ENCODE assay signal across 26 mouse cellular contexts in genomic region chr2:158367654-158368053, GRCm38 (mm10). TPM values are rescaled to one million over a fixed set of nuclear protein-coding genes. Genes with fewer than 3 reads are reported as not detected.
DNase-seq lines count a peak whose midpoint lies in the region; ATAC-seq and TF ChIP-seq lines count a peak whose summit lies in the region.
"Had no signal": no experiment of that assay in that cellular context is flagged by ENCODE, and none has a peak within 500 bp of the region (broad histone marks: within the 10 kb centered on the region; RNA-seq: fewer than 3 reads in every experiment).

No protein-coding gene starts in this region.

- H3K4me2 ChIP-seq in forebrain, embryonic 11.5 days (ENCODE audit: low read depth, low read length, severe bottlenecking): no peak overlapping the region
- no peak overlapping the region for H3K4me2 ChIP-seq in forebrain, postnatal 0 days (ENCODE audit: low read depth)
- H3K4me2 ChIP-seq: embryonic facial prominence, embryonic 13.5 days; embryonic facial prominence, embryonic 15.5 days; forebrain, embryonic 13.5 days; forebrain, embryonic 15.5 days had no signal

- no peaks in the 10 kb centered on the region for H3K79me2 ChIP-seq in MEL (ENCODE audit: control insufficient read depth, insufficient read depth, low read length, poor library complexity)

- H3K4me3 ChIP-seq in forebrain, embryonic 11.5 days (ENCODE audit: low read depth, low read length): no peak overlapping the region
- H3K4me3 ChIP-seq in forebrain, postnatal 0 days (ENCODE audit: low read depth, low read length): no peak overlapping the region
- H3K4me3 ChIP-seq in MEL (ENCODE audit: control insufficient read depth in 1 of 2, insufficient read depth in 1 of 2, low read depth in 2 of 2, low read length in 2 of 2): no peak overlapping the region
- H3K4me3 ChIP-seq: embryonic facial prominence, embryonic 13.5 days; embryonic facial prominence, embryonic 15.5 days; erythroblast, embryonic 14.5 days; forebrain, embryonic 10.5 days; forebrain, embryonic 13.5 days; forebrain, embryonic 15.5 days had no signal

- no peak for TF ChIP-seq RAD21 in MEL (IDR thresholded peaks at IDR 0.05; ENCODE audit: low read depth, low read length)

- no peaks in the 10 kb centered on the region for H3K9me3 ChIP-seq in forebrain, embryonic 11.5 days (ENCODE audit: control insufficient read depth, low read length)
- H3K9me3 ChIP-seq in forebrain, postnatal 0 days (ENCODE audit: low read length): no peaks in the 10 kb centered on the region
- H3K9me3 ChIP-seq in MEL (replicated peaks; ENCODE audit: insufficient read depth, low read length): no peaks in the 10 kb centered on the region
- H3K9me3 ChIP-seq: embryonic facial prominence, embryonic 13.5 days; embryonic facial prominence, embryonic 15.5 days; forebrain, embryonic 10.5 days; forebrain, embryonic 13.5 days; forebrain, embryonic 15.5 days; G1E had no signal

- no peaks in the 10 kb centered on the region for H3K36me3 ChIP-seq in forebrain, embryonic 11.5 days (ENCODE audit: control insufficient read depth, insufficient read depth, low read length)
- no peaks in the 10 kb centered on the region for H3K36me3 ChIP-seq in forebrain, postnatal 0 days (ENCODE audit: insufficient read depth)
- peaks cover 0 to under 1% of the 10 kb centered on the region in 2 experiments; a peak in 2 of 4 replicates for H3K36me3 ChIP-seq in MEL (ENCODE audit: control insufficient read depth in 1 of 2, insufficient read depth in 2 of 2, low read length in 2 of 2)
- H3K36me3 ChIP-seq: embryonic facial prominence, embryonic 13.5 days; embryonic facial prominence, embryonic 15.5 days; forebrain, embryonic 10.5 days; forebrain, embryonic 15.5 days; G1E had no signal

- WGBS in forebrain, embryonic 11.5 days: 94% methylated on average over 5 of the region's 5 CpGs
- WGBS in forebrain, postnatal 0 days: 89% methylated on average over 5 of the region's 5 CpGs

- TF ChIP-seq CTCF in forebrain, postnatal 0 days (IDR thresholded peaks at IDR 0.05; ENCODE audit: low read depth): no peak
- no peak for TF ChIP-seq CTCF in MEL (IDR thresholded peaks at IDR 0.05 in 2 of 3, conservative IDR thresholded peaks at IDR 0.05 in 1 of 3; ENCODE audit: control insufficient read depth in 1 of 3, insufficient read depth in 1 of 3, low read depth in 2 of 3, low read length in 3 of 3, poor library complexity in 1 of 3, severe bottlenecking in 1 of 3)

- H3K27me3 ChIP-seq in forebrain, embryonic 11.5 days (ENCODE audit: control insufficient read depth, insufficient read depth, low read length): no peaks in the 10 kb centered on the region
- H3K27me3 ChIP-seq in forebrain, postnatal 0 days (ENCODE audit: insufficient read depth, low read length): no peaks in the 10 kb centered on the region
- H3K27me3 ChIP-seq in MEL (ENCODE audit: control insufficient read depth in 1 of 2, insufficient read depth in 2 of 2, low read length in 2 of 2): no peaks in the 10 kb centered on the region
- H3K27me3 ChIP-seq: CH12.LX; embryonic facial prominence, embryonic 13.5 days; embryonic facial prominence, embryonic 15.5 days; forebrain, embryonic 13.5 days; forebrain, embryonic 15.5 days had no signal

- no peaks in the 10 kb centered on the region for H3K4me1 ChIP-seq in forebrain, embryonic 11.5 days (replicated peaks; ENCODE audit: control insufficient read depth, insufficient read depth, low read length)
- H3K4me1 ChIP-seq in forebrain, postnatal 0 days (ENCODE audit: insufficient read depth): no peaks in the 10 kb centered on the region
- peaks cover 2 to 6% of the 10 kb centered on the region in 2 experiments; a peak in 2 of 4 replicates for H3K4me1 ChIP-seq in MEL (ENCODE audit: control insufficient read depth in 1 of 2, insufficient read depth in 2 of 2, low read length in 2 of 2)
- H3K4me1 ChIP-seq: embryonic facial prominence, embryonic 13.5 days; forebrain, embryonic 13.5 days; forebrain, embryonic 15.5 days had no signal

- H3K9ac ChIP-seq in forebrain, embryonic 11.5 days (ENCODE audit: low read length): no peak overlapping the region
- no peak overlapping the region for H3K9ac ChIP-seq in forebrain, postnatal 0 days
- no peak overlapping the region for H3K9ac ChIP-seq in MEL (ENCODE audit: control insufficient read depth, low read depth, low read length, poor library complexity, severe bottlenecking)
- H3K9ac ChIP-seq: embryonic facial prominence, embryonic 13.5 days; embryonic facial prominence, embryonic 15.5 days; forebrain, embryonic 13.5 days; forebrain, embryonic 15.5 days had no signal

- peak; percentile 39 for DNase-seq in forebrain, embryonic 11.5 days (ENCODE audit: low spot score)
- DNase-seq in forebrain, postnatal 0 days: no peak
- DNase-seq in MEL (ENCODE audit: low read depth, low spot score): peak; percentile 37
- no peak for DNase-seq in spleen, postnatal 10 days (ENCODE audit: low spot score in 2 of 2)
- DNase-seq: adrenal gland, adult 2 months; adrenal gland, postnatal 10 days; adrenal gland, postnatal 25 days; B cell, adult 2 months; cerebellum, adult 11 months; cerebellum, adult 18-20 months; cerebellum, adult 8-10 months; cerebellum, adult 9-11 months; cerebellum, postnatal 14 days; cerebellum, postnatal 36 days; embryo, embryonic 11 days had no signal

- no peak overlapping the region for H3K27ac ChIP-seq in forebrain, embryonic 11.5 days (ENCODE audit: low read depth, low read length)
- H3K27ac ChIP-seq in forebrain, postnatal 0 days (ENCODE audit: low read depth, low read length): no peak overlapping the region
- no peak overlapping the region for H3K27ac ChIP-seq in MEL (ENCODE audit: control insufficient read depth, low read depth, low read length)
- H3K27ac ChIP-seq: embryonic facial prominence, embryonic 13.5 days; embryonic facial prominence, embryonic 15.5 days; forebrain, embryonic 10.5 days; forebrain, embryonic 13.5 days; forebrain, embryonic 15.5 days had no signal

- no peak for ATAC-seq in forebrain, embryonic 11.5 days (replicated peaks; ENCODE audit: low FRiP score)
- no peak for ATAC-seq in forebrain, postnatal 0 days
- peak; percentile 66 for ATAC-seq in megakaryocyte-erythroid progenitor cell, adult 5-6 weeks (replicated peaks; ENCODE audit: low FRiP score, low TSS enrichment, poor library complexity, severe bottlenecking)
- ATAC-seq: CD4-positive, CD25-positive, alpha-beta regulatory T cell, adult 4 months; forebrain, embryonic 13.5 days; forebrain, embryonic 15.5 days had no signal

- peak in 1 of 2 experiments; percentile 14; a peak in 1 of 4 replicates for TF ChIP-seq EP300 in MEL (IDR thresholded peaks at IDR 0.05; ENCODE audit: low read depth in 1 of 2, low read length in 2 of 2)

- no peak for TF ChIP-seq POLR2A in MEL (IDR thresholded peaks at IDR 0.05; ENCODE audit: control insufficient read depth in 1 of 2, insufficient read depth in 1 of 2, low read depth in 1 of 2, low read length in 2 of 2, poor library complexity in 1 of 2)

TF ChIP-seq in MEL, 35 proteins besides CTCF, POLR2A, EP300 and RAD21:
- peak; percentile 33; the same call in 1 of the 2 replicates for TF ChIP-seq GATA1 (IDR thresholded peaks at IDR 0.05; ENCODE audit: low read depth, low read length)
- TF ChIP-seq NRF1 (IDR thresholded peaks at IDR 0.05; ENCODE audit: insufficient read depth, low read depth, low read length, poor library complexity, severe bottlenecking): no peak

RNA-seq across cellular contexts. Expression of gene Snhg11, which starts 7.8 kb away (rescaled TPM):
- polyA plus RNA-seq in forebrain, embryonic 11.5 days (2014; fragmentation: Nextera tagmentation; extraction: Ambion mirVana): 20.2 and 23.8 TPM in 2 replicates
- total RNA-seq in forebrain, postnatal 0 days (2014; rRNA removed): 68.4 and 142 TPM in 2 replicates
- 39.8 and 179 TPM in 2 replicates for polyA plus RNA-seq in forebrain, postnatal 0 days (2015; fragmentation: Nextera tagmentation; extraction: Ambion mirVana)
- not detected in 2 replicates for total RNA-seq in MEL (2012; rRNA removed)
- under 1 TPM in 1 of 2 experiments, not detected in 1; 0.06 TPM for polyA plus RNA-seq in MEL (2012; ENCODE audit: insufficient read depth in 1 of 2, insufficient read length in 2 of 2, low read depth in 1 of 2, low replicate concordance in 2 of 2, missing spikeins in 1 of 2)
- not detected in 2 replicates for total RNA-seq in megakaryocyte-erythroid progenitor cell, adult 5-6 weeks (2014; fragmentation: Nextera tagmentation)
- not detected in 2 replicates for total RNA-seq in megakaryocyte-erythroid progenitor cell, adult 5-6 weeks (2017)
- total RNA-seq: common myeloid progenitor, adult 5-6 weeks had no signal
- polyA plus RNA-seq: erythroblast, embryonic 14.5 days; G1E had no signal

RNA-seq across cellular contexts. Expression of gene Ralgapb, which starts 42.0 kb away (rescaled TPM):
- polyA plus RNA-seq in forebrain, embryonic 11.5 days (2014; fragmentation: Nextera tagmentation; extraction: Ambion mirVana): 23.2 and 25.1 TPM in 2 replicates
- 45.2 and 55.5 TPM in 2 replicates for total RNA-seq in forebrain, postnatal 0 days (2014; rRNA removed)
- polyA plus RNA-seq in forebrain, postnatal 0 days (2015; fragmentation: Nextera tagmentation; extraction: Ambion mirVana): 10.5 and 16.6 TPM in 2 replicates
- 15.0 and 15.6 TPM in 2 replicates for total RNA-seq in MEL (2012; rRNA removed)
- polyA plus RNA-seq in MEL (2012; ENCODE audit: insufficient read depth in 1 of 2, insufficient read length in 2 of 2, low read depth in 1 of 2, low replicate concordance in 2 of 2, missing spikeins in 1 of 2): 100 to 1,000 TPM in 1 of 2 experiments, 10 to 100 TPM in 1; 20.7 to 122 TPM
- total RNA-seq in megakaryocyte-erythroid progenitor cell, adult 5-6 weeks (2014; fragmentation: Nextera tagmentation): 32.2 and 52.0 TPM in 2 replicates
- 26.3 and 32.6 TPM in 2 replicates for total RNA-seq in megakaryocyte-erythroid progenitor cell, adult 5-6 weeks (2017)

Comparison
In these comparisons a context has a peak if more than half of its experiments do, and no peak if none do; other contexts are left out.
1. DNase-seq: peak in forebrain, embryonic 11.5 days (single experiment) and MEL (single experiment); none in forebrain, postnatal 0 days (single experiment) and spleen, postnatal 10 days (0 of 2).
2. RNA of gene Snhg11, which starts 7.8 kb away (total RNA-seq): 68.4 to 142 TPM in forebrain, postnatal 0 days; not detected in MEL and not detected in megakaryocyte-erythroid progenitor cell, adult 5-6 weeks; every median in the first group is over 10 times any median in the second.